Mouse (Mus musculus) liver, embryonic 14.5 days (tissue): Measurements from ENCODE around the gene Wdr48. TPM values are rescaled to one million over a fixed set of nuclear protein-coding genes. Genes with fewer than 3 reads are reported as not detected.

Experiments used
- ATAC-seq: fragments of 200-750 bp; cut with Nextera tagmentation; 2 replicates; pipeline ENCODE4 v1.8.0; 2017; ENCODE audit warnings: moderate number of reproducible peaks, mild to moderate bottlenecking, moderate library complexity; ENCODE audit not compliant: insufficient read depth
- DNase-seq, 3 experiments: peaks; one replicate each; pipeline ENCODE4 v3.0.0-alpha.2; 2012 to 2013; ENCODE audit warnings: low read depth in 3 of 3, low spot score in 3 of 3
- H3K27ac ChIP-seq: fragments of 300-500 bp; sonication (generic); 2 replicates; pipeline ENCODE4 v1.5.1; 2014; ENCODE audit warnings: moderate library complexity, mild to moderate bottlenecking, control low read depth, inconsistent platforms
- H3K27me3 ChIP-seq: fragments of 300-500 bp; sonication (generic); 2 replicates; pipeline ENCODE4 v1.6.1; 2014; ENCODE audit warnings: mild to moderate bottlenecking, low read length, moderate library complexity; ENCODE audit not compliant: control insufficient read depth, insufficient read depth
- H3K36me3 ChIP-seq: fragments of 300-500 bp; sonication (generic); replicated peaks from 2 replicates; pipeline ENCODE4 v1.6.1; 2014; ENCODE audit warnings: low read depth; ENCODE audit not compliant: control insufficient read depth, insufficient read depth
- H3K4me1 ChIP-seq, 2 experiments: fragments of 200-500 bp in 1 of 2; fragments of 300-500 bp in 1 of 2; sonication (generic) in 1 of 2; replicated peaks; 2 replicates each; pipeline ENCODE4 v1.6.1; 2012 to 2014; ENCODE audit warnings: antibody characterized with exemption in 1 of 2, inconsistent platforms in 1 of 2, low read length in 1 of 2; ENCODE audit not compliant: control insufficient read depth in 2 of 2, insufficient read depth in 2 of 2
- H3K4me2 ChIP-seq: fragments of 300-500 bp; sonication (generic); 2 replicates; pipeline ENCODE4 v1.6.1; 2014; ENCODE audit warnings: low read depth, mild to moderate bottlenecking, control low read depth, moderate library complexity
- H3K4me3 ChIP-seq, 2 experiments: fragments of 200-500 bp in 1 of 2; fragments of 300-500 bp in 1 of 2; sonication (generic) in 1 of 2; 2 replicates each; pipeline ENCODE4 v1.5.1; 2012 to 2014; ENCODE audit warnings: low read depth in 2 of 2, low read length in 2 of 2, mild to moderate bottlenecking in 2 of 2, control low read depth in 1 of 2, inconsistent platforms in 1 of 2, moderate library complexity in 1 of 2; ENCODE audit not compliant: insufficient read depth in 1 of 2
- H3K9ac ChIP-seq: fragments of 300-500 bp; sonication (generic); replicated peaks from 2 replicates; pipeline ENCODE4 v1.6.1; 2014; ENCODE audit warnings: mild to moderate bottlenecking, control low read depth, moderate library complexity
- H3K9me3 ChIP-seq: fragments of 300-500 bp; sonication (generic); 2 replicates; pipeline ENCODE4 v1.6.1; 2016; ENCODE audit warnings: low read length, mixed read lengths; ENCODE audit not compliant: control insufficient read depth
- CTCF ChIP-seq: IDR thresholded peaks from 2 replicates; pipeline ENCODE4 v1.5.1; 2016; ENCODE audit warnings: antibody characterized with exemption, low read depth, control low read depth
- EP300 ChIP-seq: IDR thresholded peaks from 2 replicates; pipeline ENCODE4 v1.6.1; 2016; ENCODE audit warnings: antibody characterized with exemption, low read depth
- WGBS: fragments of 180-500 bp; shearing (Covaris S2); extraction: QIAGEN DNeasy Blood & Tissue Kit; methylation state at CpG from one replicate; pipeline ENCODE4 v1.1.7; 2014; ENCODE audit not compliant: insufficient replicate concordance; 5-methylcytosine and 5-hydroxymethylcytosine counted together
- polyA plus RNA-seq, 2 experiments: library from polyadenylated mRNA; depleted of rRNA in 1 of 2; stranded (reverse) in 1 of 2; unstranded in 1 of 2; fragments of >200 nt; fragmentation: Nextera tagmentation in 1 of 2; extraction: Ambion mirVana in 1 of 2; gene quantifications; 2 replicates each; pipeline versions ENCODE4 v1.2.1 to v1.2.3; 2012 to 2014

The Wdr48 gene
- 11.0 and 16.1 TPM in 2 replicates for polyA plus RNA-seq (2012; rRNA removed)
- 20.6 and 25.6 TPM in 2 replicates for polyA plus RNA-seq (2014; fragmentation: Nextera tagmentation; extraction: Ambion mirVana)

DNA sequence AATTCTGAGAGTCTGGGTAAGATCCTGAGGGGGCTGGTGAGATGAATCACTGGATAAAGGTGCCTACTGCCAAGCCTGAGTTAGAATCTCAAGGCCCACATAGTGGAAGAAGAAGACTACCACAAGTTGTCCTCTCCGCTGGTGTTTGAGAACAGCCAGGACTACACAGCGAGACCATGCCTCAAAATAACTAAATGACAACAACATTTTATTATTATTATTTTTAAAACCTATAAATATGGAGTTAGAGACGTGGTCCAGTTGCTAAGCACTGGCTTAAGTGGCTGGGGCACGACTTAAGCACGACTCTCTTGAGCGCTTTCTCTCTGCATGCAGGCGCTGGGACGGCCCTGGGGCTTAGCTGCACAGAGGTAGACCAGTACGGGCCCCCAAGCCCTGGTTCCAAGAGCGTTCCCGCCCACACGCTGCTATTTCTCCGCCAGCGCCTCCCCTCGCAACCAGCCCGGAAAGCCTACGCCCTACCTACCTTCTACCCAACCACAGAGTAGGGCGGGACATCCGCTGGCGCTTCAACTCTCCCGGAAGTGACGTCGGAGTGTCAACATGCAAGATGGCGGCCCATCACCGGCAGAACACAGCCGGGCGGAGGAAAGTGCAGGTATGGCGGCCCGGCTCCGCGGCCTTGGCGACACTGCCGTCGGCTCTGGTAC, at the start of gene Wdr48:
Wdr48 (plus strand) TSS at position 540 of the 671 bp plus-strand sequence.
- 0 out of 2 replicates have a peak, but pooled peaks have one; percentile 4 for TF ChIP-seq CTCF
- TF ChIP-seq EP300, result no peak
- Histone ChIP-seq H3K27me3 (no peaks in the 10 kb centered on the region), H3K4me3 (peak within 1 kb of the TSS; percentile 90 to 95), H3K4me1 (peaks cover 11 to 14% of the 10 kb centered on the region in 2 experiments), H3K27ac (peak within 1 kb of the TSS; percentile 55; the same call in 1 of the 2 replicates), H3K9ac (peak within 1 kb of the TSS; percentile 89), H3K9me3 (no peaks in the 10 kb centered on the region), H3K4me2 (peak within 1 kb of the TSS; percentile 94), H3K36me3 (no peaks in the 10 kb centered on the region)
- ATAC-seq (peak; percentile 99), DNase-seq (peak; percentile 98 to 99 (median 98))
- WGBS, result 4% methylated on average over 34 of the region's 34 CpGs

DNA sequence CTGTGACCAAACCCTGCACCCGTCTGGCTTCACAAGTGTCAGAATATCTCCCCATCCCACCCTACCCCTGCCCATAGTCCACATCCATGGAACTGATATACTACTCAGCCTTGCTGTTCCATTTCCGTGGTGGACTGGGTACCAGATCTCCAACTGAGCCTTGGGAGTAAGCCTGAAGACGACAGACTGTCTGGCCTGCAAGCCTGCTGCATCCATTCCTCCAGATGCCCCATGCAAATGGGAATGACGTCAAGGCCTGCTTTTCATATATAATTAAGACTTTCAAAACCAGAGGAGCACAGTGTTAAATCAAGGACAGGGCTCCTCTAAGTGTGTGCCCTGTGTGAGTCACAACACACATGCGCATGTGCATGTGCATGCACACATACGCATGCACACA, 47.5 kb upstream of the Wdr48 start:
- TF ChIP-seq EP300 (no peak), CTCF (no peak)
- Histone ChIP-seq H3K27ac (no peak overlapping the region), H3K4me3 (no peak overlapping the region), H3K4me1 (no peaks in the 10 kb centered on the region), H3K4me2 (no peak overlapping the region), H3K27me3 (no peaks in the 10 kb centered on the region), H3K9me3 (no peaks in the 10 kb centered on the region), H3K36me3 (no peaks in the 10 kb centered on the region), H3K9ac (no peak overlapping the region)
- DNase-seq (no peak), ATAC-seq (no peak)
- WGBS, result 59% methylated on average over 6 of the region's 6 CpGs

DNA sequence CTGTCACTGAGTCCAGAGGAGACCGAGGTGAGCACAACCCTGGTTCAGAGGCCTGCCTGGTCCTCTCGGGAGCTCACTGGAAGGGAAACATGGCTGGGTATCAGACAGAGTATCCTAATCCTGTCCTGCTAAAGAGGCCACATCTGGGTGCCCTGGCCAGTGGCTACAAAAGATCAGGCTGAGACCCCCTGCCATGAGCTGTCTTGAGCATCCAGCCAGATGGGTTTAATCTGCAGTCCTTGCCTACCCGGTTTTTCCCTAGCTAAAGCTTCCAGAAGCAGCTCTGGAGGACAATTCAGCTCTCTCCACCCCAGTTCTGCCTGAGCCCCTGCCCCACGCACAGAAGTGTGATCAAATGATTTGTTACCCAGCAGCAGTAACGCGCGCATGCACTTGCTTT, 46.0 kb upstream of the Wdr48 start:
- Histone ChIP-seq H3K4me3 (no peak overlapping the region), H3K9me3 (no peaks in the 10 kb centered on the region), H3K27ac (no peak overlapping the region), H3K27me3 (no peaks in the 10 kb centered on the region), H3K9ac (no peak overlapping the region), H3K4me2 (no peak overlapping the region), H3K36me3 (no peaks in the 10 kb centered on the region), H3K4me1 (0 out of 4 replicates have a peak, but pooled peaks cover 0 to 2% of the 10 kb centered on the region in 2 experiments)
- ATAC-seq (no peak), DNase-seq (no peak)
- 49% methylated on average over 7 of the region's 7 CpGs for WGBS
- no peak for TF ChIP-seq EP300
- no peak for TF ChIP-seq CTCF

DNA sequence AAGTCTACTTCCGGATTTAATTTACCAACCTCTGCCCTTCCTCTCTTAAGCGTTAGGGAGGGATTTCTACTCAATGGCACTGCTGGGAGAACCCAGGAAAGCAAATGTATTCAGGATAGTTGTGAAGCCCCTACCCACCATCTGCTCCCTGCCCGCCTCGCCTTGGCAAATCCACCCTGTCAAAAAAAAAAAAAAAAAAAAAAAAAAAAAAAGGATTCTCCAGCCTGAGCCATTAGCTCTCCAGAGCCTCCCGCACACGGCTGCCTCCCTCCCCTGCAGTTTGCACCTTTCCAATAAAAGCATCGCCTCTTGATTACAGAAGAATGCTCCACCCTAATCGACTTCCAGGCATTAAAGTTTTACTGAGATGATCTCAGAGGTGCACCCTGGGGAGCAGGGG, 45.5 kb upstream of the Wdr48 start:
- Histone ChIP-seq H3K27me3 (no peaks in the 10 kb centered on the region), H3K9me3 (no peaks in the 10 kb centered on the region), H3K4me1 (peaks cover 0 to 2% of the 10 kb centered on the region in 2 experiments; a peak in 1 of 4 replicates), H3K9ac (no peak overlapping the region), H3K4me2 (no peak overlapping the region), H3K36me3 (no peaks in the 10 kb centered on the region), H3K4me3 (no peak overlapping the region), H3K27ac (no peak overlapping the region)
- ATAC-seq, result no peak
- no peak for TF ChIP-seq CTCF
- no peak for TF ChIP-seq EP300
- WGBS, result 22% methylated on average over 8 of the region's 8 CpGs
- DNase-seq, result no peak

DNA sequence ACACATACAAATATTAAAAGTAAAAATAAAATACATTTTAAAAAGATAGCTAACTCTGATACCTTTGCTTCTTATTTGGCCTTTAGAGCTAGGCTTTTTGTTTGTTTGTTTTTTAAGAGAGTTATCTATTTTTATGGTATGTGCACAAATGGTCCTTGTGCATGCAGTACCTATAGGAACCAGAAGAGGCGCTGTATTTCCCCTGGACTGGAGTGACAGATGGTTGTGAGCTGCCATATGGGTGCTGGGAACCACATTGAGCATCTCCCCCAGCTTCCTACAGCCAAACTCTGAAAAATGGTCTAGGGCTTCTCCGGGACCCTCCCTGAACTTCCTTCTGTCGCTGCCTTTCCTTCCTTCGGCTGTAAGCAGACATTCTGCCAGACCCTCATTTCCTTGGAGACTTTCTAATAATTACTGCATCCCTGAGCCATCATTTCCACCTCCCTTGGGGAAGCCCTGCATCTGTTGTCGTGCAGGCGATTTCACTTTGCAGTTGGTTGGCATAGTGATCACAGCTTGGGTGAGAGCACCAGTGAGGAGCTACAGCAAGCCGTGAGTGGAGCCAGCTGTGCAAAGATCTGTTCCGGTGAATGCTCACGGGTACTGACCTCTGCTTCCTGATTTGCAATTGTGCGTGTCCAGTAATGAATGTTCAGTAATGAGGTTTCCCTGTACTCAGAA, 42.2 kb upstream of the Wdr48 start:
- no peaks in the 10 kb centered on the region for H3K36me3 ChIP-seq
- WGBS, result 63% methylated on average over 10 of the region's 10 CpGs
- H3K9ac ChIP-seq, result no peak overlapping the region
- H3K27ac ChIP-seq, result no peak overlapping the region
- H3K9me3 ChIP-seq, result no peaks in the 10 kb centered on the region
- no peak for TF ChIP-seq EP300
- TF ChIP-seq CTCF, result peak; percentile 32; the same call in 1 of the 2 replicates
- H3K4me2 ChIP-seq, result no peak overlapping the region
- DNase-seq (no peak), ATAC-seq (no peak)
- no peaks in the 10 kb centered on the region for H3K27me3 ChIP-seq
- no peak overlapping the region for H3K4me3 ChIP-seq
- peaks cover 0 to 2% of the 10 kb centered on the region in 2 experiments; a peak in 1 of 4 replicates for H3K4me1 ChIP-seq
